Mouse (Mus musculus) ES-Bruce4 (cell line): Measurements from ENCODE around the gene Slc35a2. TPM values are rescaled to one million over a fixed set of nuclear protein-coding genes. Genes with fewer than 3 reads are reported as not detected.

ENCODE experiments used
- H3K27ac ChIP-seq: 2 replicates; pipeline ENCODE4 v1.5.1; 2012; ENCODE audit warnings: low read length, inconsistent platforms; ENCODE audit not compliant: insufficient read depth
- H3K27me3 ChIP-seq: 2 replicates; pipeline ENCODE4 v1.6.1; 2012; ENCODE audit warnings: mild to moderate bottlenecking, low read length, inconsistent platforms; ENCODE audit not compliant: control insufficient read depth, poor library complexity, insufficient read depth, severe bottlenecking
- H3K36me3 ChIP-seq: 2 replicates; pipeline ENCODE4 v1.6.1; 2012; ENCODE audit warnings: inconsistent platforms, mild to moderate bottlenecking, low read length, moderate library complexity; ENCODE audit not compliant: control insufficient read depth, poor library complexity, insufficient read depth, severe bottlenecking
- H3K4me1 ChIP-seq: one replicate; pipeline ENCODE4 v1.8.1; 2011; ENCODE audit warnings: low read length; ENCODE audit not compliant: control insufficient read depth, insufficient read depth
- H3K4me3 ChIP-seq: 2 replicates; pipeline ENCODE4 v1.5.1; 2011; ENCODE audit warnings: low read depth, mild to moderate bottlenecking, low read length
- H3K9ac ChIP-seq: 2 replicates; pipeline ENCODE4 v1.6.1; 2012; ENCODE audit warnings: low read depth, mild to moderate bottlenecking, inconsistent platforms; ENCODE audit not compliant: poor library complexity, severe bottlenecking
- H3K9me3 ChIP-seq: replicated peaks from 2 replicates; pipeline ENCODE4 v1.6.1; 2012; ENCODE audit warnings: mild to moderate bottlenecking, low read length, inconsistent platforms; ENCODE audit not compliant: control insufficient read depth, poor library complexity, insufficient read depth, severe bottlenecking
- CTCF ChIP-seq: IDR thresholded peaks from one replicate; pipeline ENCODE4 v1.8.1; 2011; ENCODE audit warnings: low read depth, low read length
- EP300 ChIP-seq: IDR thresholded peaks from 2 replicates; pipeline ENCODE4 v1.6.1; 2011; ENCODE audit warnings: low read depth, low read length; ENCODE audit not compliant: insufficient read depth
- POLR2A ChIP-seq: IDR thresholded peaks from one replicate; pipeline ENCODE4 v1.8.1; 2011; ENCODE audit warnings: low read length; ENCODE audit not compliant: insufficient read depth
- polyA plus RNA-seq: library from polyadenylated mRNA; stranded (reverse); fragments of >200 nt; gene quantifications from 2 replicates; pipeline ENCODE4 v1.2.4, GENCODE M21; 2011; ENCODE audit warnings: low read depth; ENCODE audit not compliant: missing spikeins, insufficient read depth, insufficient read length

Slc35a2 gene
- 25.6 and 31.4 TPM in 2 replicates for polyA plus RNA-seq

GRCm38 (mm10) chrX:7883841-7884567 is at the start of gene Slc35a2:
Slc35a2 (plus strand) TSS chrX:7884028.
- no peaks in the 10 kb centered on the region for H3K27me3 ChIP-seq
- no peaks in the 10 kb centered on the region for H3K4me1 ChIP-seq
- H3K9ac ChIP-seq: peak within 1 kb of the TSS; percentile 54
- H3K9me3 ChIP-seq: no peaks in the 10 kb centered on the region
- H3K36me3 ChIP-seq: no peaks in the 10 kb centered on the region
- peak within 1 kb of the TSS; percentile 29 for H3K27ac ChIP-seq
- H3K4me3 ChIP-seq: peak within 1 kb of the TSS; percentile 92
- no peak for TF ChIP-seq POLR2A

GRCm38 (mm10) chrX:7837146-7837545 is 46.7 kb upstream of the Slc35a2 start:
- Histone ChIP-seq H3K4me3 (no peak overlapping the region), H3K9ac (no peak overlapping the region), H3K9me3 (no peaks in the 10 kb centered on the region)

GRCm38 (mm10) chrX:7840842-7841162 is 43.0 kb upstream of the Slc35a2 start:
- Histone ChIP-seq H3K4me3 (peak overlapping the region; percentile 24; the same call in 1 of the 2 replicates), H3K27me3 (no peaks in the 10 kb centered on the region), H3K9me3 (no peaks in the 10 kb centered on the region), H3K4me1 (no peaks in the 10 kb centered on the region), H3K27ac (no peak overlapping the region), H3K9ac (no peak overlapping the region), H3K36me3 (peaks cover 4% of the 10 kb centered on the region; the same call in 1 of the 2 replicates)
- TF ChIP-seq EP300 (no peak), CTCF (no peak), POLR2A (no peak)

More at GRCm38 (mm10) chrX:7837146-7837545, 46.7 kb upstream of the Slc35a2 start:
- no peaks in the 10 kb centered on the region for H3K4me1 ChIP-seq
- H3K36me3 ChIP-seq: no peaks in the 10 kb centered on the region; the same call in 1 of the 2 replicates
- TF ChIP-seq EP300 (no peak), CTCF (no peak), POLR2A (no peak)
- H3K27ac ChIP-seq: no peak overlapping the region
- H3K27me3 ChIP-seq: no peaks in the 10 kb centered on the region

GRCm38 (mm10) chrX:7841163-7842162 is 42.4 kb upstream of the Slc35a2 start, which contains the start of gene Otud5:
Otud5 (plus strand) TSS chrX:7841364.
- H3K36me3 ChIP-seq: peaks cover 4% of the 10 kb centered on the region; the same call in 1 of the 2 replicates
- no peak for TF ChIP-seq EP300
- TF ChIP-seq POLR2A: no peak
- no peak for TF ChIP-seq CTCF
- peak within 1 kb of the TSS; percentile 98 for H3K4me3 ChIP-seq
- H3K27ac ChIP-seq: peak within 1 kb of the TSS; percentile 95
- peak within 1 kb of the TSS; percentile 98 for H3K9ac ChIP-seq
- H3K4me1 ChIP-seq: no peaks in the 10 kb centered on the region
- no peaks in the 10 kb centered on the region for H3K9me3 ChIP-seq
- no peaks in the 10 kb centered on the region for H3K27me3 ChIP-seq

- TF ChIP-seq POLR2A (no peak), CTCF (no peak), EP300 (no peak)
- Histone ChIP-seq H3K36me3 (peaks cover 4% of the 10 kb centered on the region; the same call in 1 of the 2 replicates), H3K4me3 (peak overlapping the region; percentile 98), H3K27me3 (no peaks in the 10 kb centered on the region), H3K4me1 (no peaks in the 10 kb centered on the region), H3K27ac (peak overlapping the region; percentile 95), H3K9me3 (no peaks in the 10 kb centered on the region), H3K9ac (peak overlapping the region; percentile 98)
Observed at GRCm38 (mm10) chrX:7842318-7842717, 41.5 kb upstream of the Slc35a2 start.

GRCm38 (mm10) chrX:7847845-7848244 is 36.0 kb upstream of the Slc35a2 start:
- TF ChIP-seq CTCF (no peak), EP300 (no peak), POLR2A (no peak)
- no peak overlapping the region for H3K9ac ChIP-seq
- no peaks in the 10 kb centered on the region for H3K4me1 ChIP-seq
- H3K9me3 ChIP-seq: no peaks in the 10 kb centered on the region
- H3K27me3 ChIP-seq: no peaks in the 10 kb centered on the region
- peaks cover 4% of the 10 kb centered on the region; the same call in 1 of the 2 replicates for H3K36me3 ChIP-seq
- no peak overlapping the region for H3K4me3 ChIP-seq
- no peak overlapping the region for H3K27ac ChIP-seq
